Mouse (Mus musculus) kidney, adult 8-10 months (tissue): ENCODE results near the gene Znrf3.

Experiments
- DNase-seq, 2 experiments: peaks; one replicate each; pipeline ENCODE4 v3.0.0; 2022

Gene Znrf3

GRCm38 (mm10) chr11:5437646-5438045 lies 7.0 kb downstream of the Znrf3 start:
- DNase-seq, result no peak

GRCm38 (mm10) chr11:5436988-5437387 lies 7.7 kb downstream of the Znrf3 start:
- no peak for DNase-seq

GRCm38 (mm10) chr11:5435493-5435892 lies 9.2 kb downstream of the Znrf3 start:
- no peak for DNase-seq

- DNase-seq, result no peak
Observed at GRCm38 (mm10) chr11:5432330-5432729, 12.3 kb downstream of the Znrf3 start.

- no peak for DNase-seq
Observed at GRCm38 (mm10) chr11:5430863-5431262, 13.8 kb downstream of the Znrf3 start.

- no peak for DNase-seq
Observed at GRCm38 (mm10) chr11:5429396-5430190, 15.1 kb downstream of the Znrf3 start.

- no peak for DNase-seq
Observed at GRCm38 (mm10) chr11:5427251-5427650, 17.4 kb downstream of the Znrf3 start.

- DNase-seq, result no peak
Observed at GRCm38 (mm10) chr11:5426317-5426716, 18.3 kb downstream of the Znrf3 start.

GRCm38 (mm10) chr11:5425106-5425505 lies 19.5 kb downstream of the Znrf3 start:
- no peak for DNase-seq

GRCm38 (mm10) chr11:5424185-5424584 lies 20.5 kb downstream of the Znrf3 start:
- DNase-seq, result no peak

GRCm38 (mm10) chr11:5423000-5423399 lies 21.6 kb downstream of the Znrf3 start:
- no peak for DNase-seq

GRCm38 (mm10) chr11:5422252-5422636 lies 22.4 kb downstream of the Znrf3 start:
- no peak for DNase-seq

- peak; percentile 60 to 82 for DNase-seq
Observed at GRCm38 (mm10) chr11:5421506-5422251, 23.0 kb downstream of the Znrf3 start.

- peak; percentile 38 to 63 for DNase-seq
Observed at GRCm38 (mm10) chr11:5415617-5416338, 28.9 kb downstream of the Znrf3 start.

GRCm38 (mm10) chr11:5414856-5415616 lies 29.6 kb downstream of the Znrf3 start:
- no peak for DNase-seq

GRCm38 (mm10) chr11:5412644-5413190 lies 31.9 kb downstream of the Znrf3 start:
- peak in 1 of 2 experiments; percentile 48 for DNase-seq

GRCm38 (mm10) chr11:5411577-5411976 lies 33.1 kb downstream of the Znrf3 start:
- DNase-seq, result peak in 1 of 2 experiments; percentile 43

GRCm38 (mm10) chr11:5404180-5404579 lies 40.5 kb downstream of the Znrf3 start:
- no peak for DNase-seq

GRCm38 (mm10) chr11:5402127-5402733 lies 42.4 kb downstream of the Znrf3 start:
- DNase-seq, result peak in 1 of 2 experiments; percentile 71

- DNase-seq, result no peak
Observed at GRCm38 (mm10) chr11:5398301-5399053, 46.2 kb downstream of the Znrf3 start.
